Mouse (Mus musculus): ENCODE results near the gene Olfr1293-ps.

Gene Olfr1293-ps

DNA sequence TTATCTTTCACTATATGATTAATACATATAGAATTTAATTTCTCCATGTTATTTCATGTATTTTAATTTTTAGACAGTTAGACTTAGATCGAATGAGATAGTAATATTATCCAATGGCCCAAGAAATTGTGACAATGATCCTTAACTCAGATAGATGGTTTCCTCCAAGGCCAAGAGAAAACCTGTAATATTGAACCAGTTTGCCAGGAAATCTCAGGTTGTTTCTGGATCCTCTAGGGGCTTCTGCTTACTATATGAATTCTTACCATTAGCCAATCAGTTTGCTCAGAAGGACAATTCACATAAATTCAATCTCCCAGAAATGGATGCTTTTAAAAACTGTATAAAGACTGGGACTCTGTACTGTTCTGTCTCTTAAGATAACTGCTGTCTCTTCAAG lies at the start of gene Olfr1293-ps:
Gene Olfr1293-ps (plus strand): TSS at position 301 of the 400 bp plus-strand sequence.
- no peak for DNase-seq

GRCm38 (mm10) chr2:111480519-111480918 lies 44.5 kb upstream of the Olfr1293-ps start, which contains the start of gene Olfr1289:
Gene Olfr1289 (plus strand): TSS chr2:111480819.
- no peak for DNase-seq

- no peak for DNase-seq
These were observed 31.3 kb upstream of the Olfr1293-ps start, which contains the start of gene Olfr1290 for GRCm38 (mm10) chr2:111493729-111494128. Gene Olfr1290 (minus strand): TSS chr2:111493829.

- no peak for DNase-seq
These were observed 28.1 kb upstream of the Olfr1293-ps start, which contains the start of gene Olfr1291-ps1 for GRCm38 (mm10) chr2:111496880-111497279. Gene Olfr1291-ps1 (plus strand): TSS chr2:111497180.

GRCm38 (mm10) chr2:111517451-111517850 lies 7.6 kb upstream of the Olfr1293-ps start:
- no peak for DNase-seq

DNA sequence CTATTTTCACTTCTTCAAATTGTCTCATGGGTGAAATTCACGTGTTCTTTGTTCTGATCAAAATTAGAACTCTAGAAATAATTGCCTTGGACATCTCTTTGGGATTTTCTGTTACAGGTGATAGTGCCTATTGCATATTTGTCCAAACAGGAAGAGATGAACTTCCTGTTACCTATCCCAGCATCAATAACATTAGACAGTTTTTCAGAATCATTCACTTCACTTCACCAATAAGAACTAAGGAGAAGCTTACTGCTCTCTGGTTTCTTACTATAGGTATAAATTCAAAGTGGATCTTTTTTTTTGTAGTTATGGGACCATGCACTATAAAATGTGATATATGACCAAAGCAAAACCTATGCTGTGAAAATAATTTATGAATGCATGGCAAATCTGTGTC lies 15.2 kb downstream of the Olfr1293-ps start, which contains the start of gene Olfr1294:
Gene Olfr1294 (minus strand): TSS at position 101 of the 400 bp plus-strand sequence.
- DNase-seq = no peak

DNA sequence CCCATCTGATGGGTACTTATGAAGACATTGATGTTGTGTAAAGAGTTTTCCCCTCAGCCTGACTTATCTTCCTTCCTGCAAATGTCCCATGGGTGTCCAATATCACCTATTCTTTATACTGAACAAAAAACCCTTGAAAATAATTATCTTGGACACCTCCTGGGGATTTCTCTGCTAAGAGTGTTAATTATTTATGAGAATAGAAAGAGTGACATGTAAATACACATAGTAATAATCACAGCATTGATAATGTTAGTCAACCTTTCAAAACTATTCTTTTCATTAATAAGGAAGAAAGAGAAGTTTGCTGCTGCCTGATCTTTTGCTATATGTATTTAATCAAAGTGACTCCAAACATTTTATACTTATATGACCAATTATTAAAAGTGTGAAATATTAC lies 44.6 kb downstream of the Olfr1293-ps start, which contains the start of gene Olfr1295:
Gene Olfr1295 (minus strand): TSS at position 101 of the 400 bp plus-strand sequence.
- DNase-seq = no peak

Data from kidney, postnatal 10 days (tissue).